Mouse (Mus musculus) kidney, embryonic 14.5 days (tissue): ENCODE data around the gene Snx29. TPM values are rescaled to one million over a fixed set of nuclear protein-coding genes. Genes with fewer than 3 reads are reported as not detected.

ENCODE experiments used
- ATAC-seq: fragments of 200-750 bp; cut with Nextera tagmentation; 2 replicates; pipeline ENCODE4 v1.8.0; 2017; ENCODE audit warnings: moderate number of reproducible peaks, mild to moderate bottlenecking, moderate TSS enrichment, moderate library complexity; ENCODE audit not compliant: low FRiP score, low TSS enrichment
- H3K27ac ChIP-seq: fragments of 300-500 bp; sonication (generic); 2 replicates; pipeline ENCODE4 v1.5.1; 2014; ENCODE audit warnings: low read depth, mild to moderate bottlenecking, low read length, moderate library complexity, mixed read lengths
- H3K27me3 ChIP-seq: fragments of 300-500 bp; sonication (generic); 2 replicates; pipeline ENCODE4 v1.6.1; 2014; ENCODE audit warnings: mild to moderate bottlenecking, low read length; ENCODE audit not compliant: control insufficient read depth, insufficient read depth
- H3K36me3 ChIP-seq: fragments of 300-500 bp; sonication (generic); 2 replicates; pipeline ENCODE4 v1.6.1; 2014; ENCODE audit warnings: low read length, mixed read lengths; ENCODE audit not compliant: control insufficient read depth, insufficient read depth
- H3K4me1 ChIP-seq: fragments of 300-500 bp; sonication (generic); 2 replicates; pipeline ENCODE4 v1.6.1; 2014; ENCODE audit warnings: low read length, mixed read lengths; ENCODE audit not compliant: control insufficient read depth, insufficient read depth
- H3K4me2 ChIP-seq: fragments of 300-500 bp; sonication (generic); replicated peaks from 2 replicates; pipeline ENCODE4 v1.6.1; 2014; ENCODE audit warnings: low read depth, mild to moderate bottlenecking, low read length
- H3K4me3 ChIP-seq: fragments of 300-500 bp; sonication (generic); 2 replicates; pipeline ENCODE4 v1.5.1; 2014; ENCODE audit warnings: mild to moderate bottlenecking, low read length
- H3K9ac ChIP-seq: fragments of 300-500 bp; sonication (generic); 2 replicates; pipeline ENCODE4 v1.6.1; 2014; ENCODE audit warnings: low read depth, mild to moderate bottlenecking, low read length, moderate library complexity
- H3K9me3 ChIP-seq: fragments of 300-500 bp; sonication (generic); 2 replicates; pipeline ENCODE4 v1.6.1; 2016; ENCODE audit warnings: low read length; ENCODE audit not compliant: control insufficient read depth
- WGBS: fragments of 180-500 bp; shearing (Covaris S2); extraction: QIAGEN DNeasy Blood & Tissue Kit; methylation state at CpG from one replicate; pipeline ENCODE4 v1.1.7; 2014; 5-methylcytosine and 5-hydroxymethylcytosine counted together
- polyA plus RNA-seq: library from polyadenylated mRNA; unstranded; fragments of >200 nt; fragmentation: Nextera tagmentation; extraction: Ambion mirVana; gene quantifications from 2 replicates; pipeline ENCODE4 v1.2.1, GENCODE M21; 2014

Snx29 gene
- polyA plus RNA-seq, 1 experiment from 2014 or later = 17.7 TPM

- H3K4me2 ChIP-seq = no peak overlapping the region
- no peaks in the 10 kb centered on the region for H3K4me1 ChIP-seq
- H3K4me3 ChIP-seq = no peak overlapping the region
- H3K36me3 ChIP-seq = no peaks in the 10 kb centered on the region; the same call in 1 of the 2 replicates
- H3K9ac ChIP-seq = no peak overlapping the region
- no peaks in the 10 kb centered on the region for H3K27me3 ChIP-seq
- 92% methylated on average over 5 of the region's 5 CpGs for WGBS
- no peaks in the 10 kb centered on the region for H3K9me3 ChIP-seq
- ATAC-seq = no peak
- no peak overlapping the region for H3K27ac ChIP-seq
Observed at GRCm38 (mm10) chr16:11457136-11457535, 134.4 kb downstream of the Snx29 start.

- no peak for ATAC-seq
- Histone ChIP-seq H3K9ac (no peak overlapping the region), H3K27ac (no peak overlapping the region), H3K4me2 (no peak overlapping the region), H3K4me1 (no peaks in the 10 kb centered on the region), H3K4me3 (no peak overlapping the region), H3K36me3 (no peaks in the 10 kb centered on the region; the same call in 1 of the 2 replicates), H3K27me3 (no peaks in the 10 kb centered on the region), H3K9me3 (no peaks in the 10 kb centered on the region)
- 56% methylated on average over 2 of the region's 2 CpGs for WGBS
Observed at GRCm38 (mm10) chr16:11457609-11458350, 135.1 kb downstream of the Snx29 start.

GRCm38 (mm10) chr16:11460210-11460609 lies 137.5 kb downstream of the Snx29 start:
- 90% methylated on average over 1 of the region's 1 CpGs for WGBS
- no peaks in the 10 kb centered on the region; the same call in 1 of the 2 replicates for H3K36me3 ChIP-seq
- no peak overlapping the region for H3K27ac ChIP-seq
- no peaks in the 10 kb centered on the region for H3K9me3 ChIP-seq
- no peak overlapping the region for H3K9ac ChIP-seq
- no peak for ATAC-seq
- H3K27me3 ChIP-seq = no peaks in the 10 kb centered on the region
- no peaks in the 10 kb centered on the region for H3K4me1 ChIP-seq
- no peak overlapping the region for H3K4me3 ChIP-seq
- no peak overlapping the region for H3K4me2 ChIP-seq

DNA sequence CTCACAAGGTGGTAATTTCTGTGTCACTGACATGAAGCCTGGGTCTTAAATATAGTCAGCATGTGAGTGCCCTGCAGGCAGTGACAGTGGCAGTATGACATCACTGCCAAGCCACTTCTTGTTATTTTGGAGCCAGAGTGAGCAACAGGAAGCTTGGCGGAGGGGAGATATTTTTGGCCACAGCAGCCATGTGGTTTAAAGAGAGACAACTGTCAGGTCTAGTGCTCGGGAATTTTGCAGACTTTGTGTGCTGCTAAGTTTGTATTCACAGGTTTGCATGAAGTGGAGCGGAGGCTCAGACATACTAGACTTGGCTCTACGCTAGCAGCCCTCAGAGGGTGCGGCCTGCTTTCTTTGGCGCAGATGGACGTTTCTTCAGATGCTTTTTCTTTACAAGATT lies 138.9 kb downstream of the Snx29 start:
- WGBS = 78% methylated on average over 7 of the region's 7 CpGs
- Histone ChIP-seq H3K27me3 (no peaks in the 10 kb centered on the region), H3K4me2 (no peak overlapping the region), H3K36me3 (no peaks in the 10 kb centered on the region; the same call in 1 of the 2 replicates), H3K4me1 (no peaks in the 10 kb centered on the region), H3K9me3 (no peaks in the 10 kb centered on the region), H3K27ac (no peak overlapping the region), H3K4me3 (no peak overlapping the region), H3K9ac (no peak overlapping the region)
- no peak for ATAC-seq

DNA sequence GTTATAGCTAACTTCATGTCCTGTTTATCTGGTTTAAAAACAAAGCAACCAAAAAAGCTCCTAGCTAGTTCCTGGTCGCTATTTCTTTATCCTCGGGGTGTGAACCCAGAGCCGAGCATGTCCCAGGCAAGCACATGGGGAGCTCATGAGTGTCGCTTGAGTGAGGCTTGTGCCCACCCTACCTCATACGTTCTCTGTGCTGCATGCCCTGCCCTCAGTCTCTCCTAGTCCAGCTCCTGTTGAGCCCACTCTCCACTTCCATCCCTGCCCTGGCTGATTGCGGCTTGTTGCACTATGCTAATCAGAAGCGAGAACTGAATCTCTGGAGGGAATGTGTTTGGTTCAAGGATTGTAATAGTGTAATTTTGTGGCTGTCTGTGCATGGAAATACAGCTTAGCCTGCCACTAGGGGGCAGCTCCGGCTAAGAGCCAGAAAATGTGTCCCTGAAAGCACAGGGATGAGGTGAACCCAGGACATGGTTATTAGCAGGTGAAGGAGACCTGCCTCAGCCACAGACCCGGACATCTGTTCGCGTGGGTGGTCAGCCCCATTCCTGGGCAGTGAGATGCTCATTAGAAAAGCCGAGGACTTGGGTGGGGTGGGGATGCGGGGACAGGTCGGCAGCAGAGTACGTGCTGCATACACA lies 145.9 kb downstream of the Snx29 start:
- no peaks in the 10 kb centered on the region for H3K36me3 ChIP-seq
- no peak overlapping the region for H3K27ac ChIP-seq
- H3K4me1 ChIP-seq = no peaks in the 10 kb centered on the region
- 57% methylated on average over 15 of the region's 15 CpGs for WGBS
- H3K27me3 ChIP-seq = no peaks in the 10 kb centered on the region
- H3K9ac ChIP-seq = no peak overlapping the region
- no peak overlapping the region for H3K4me2 ChIP-seq
- no peak for ATAC-seq
- no peak overlapping the region for H3K4me3 ChIP-seq
- H3K9me3 ChIP-seq = no peaks in the 10 kb centered on the region

- ATAC-seq = no peak
- no peak overlapping the region for H3K9ac ChIP-seq
- no peak overlapping the region for H3K27ac ChIP-seq
- H3K4me2 ChIP-seq = no peak overlapping the region
- no peaks in the 10 kb centered on the region for H3K4me1 ChIP-seq
- H3K36me3 ChIP-seq = no peaks in the 10 kb centered on the region
- 69% methylated on average over 3 of the region's 3 CpGs for WGBS
- no peaks in the 10 kb centered on the region for H3K27me3 ChIP-seq
- no peaks in the 10 kb centered on the region for H3K9me3 ChIP-seq
- no peak overlapping the region for H3K4me3 ChIP-seq
Observed at GRCm38 (mm10) chr16:11469491-11469890, 146.8 kb downstream of the Snx29 start.

- 91% methylated on average over 2 of the region's 2 CpGs for WGBS
- H3K9ac ChIP-seq = no peak overlapping the region
- H3K4me1 ChIP-seq = no peaks in the 10 kb centered on the region; the same call in 1 of the 2 replicates
- H3K27me3 ChIP-seq = no peaks in the 10 kb centered on the region
- no peak overlapping the region for H3K27ac ChIP-seq
- H3K4me2 ChIP-seq = no peak overlapping the region
- no peaks in the 10 kb centered on the region for H3K9me3 ChIP-seq
- ATAC-seq = no peak
- H3K4me3 ChIP-seq = no peak overlapping the region
- H3K36me3 ChIP-seq = no peaks in the 10 kb centered on the region
Observed at GRCm38 (mm10) chr16:11471246-11471645, 148.5 kb downstream of the Snx29 start.

DNA sequence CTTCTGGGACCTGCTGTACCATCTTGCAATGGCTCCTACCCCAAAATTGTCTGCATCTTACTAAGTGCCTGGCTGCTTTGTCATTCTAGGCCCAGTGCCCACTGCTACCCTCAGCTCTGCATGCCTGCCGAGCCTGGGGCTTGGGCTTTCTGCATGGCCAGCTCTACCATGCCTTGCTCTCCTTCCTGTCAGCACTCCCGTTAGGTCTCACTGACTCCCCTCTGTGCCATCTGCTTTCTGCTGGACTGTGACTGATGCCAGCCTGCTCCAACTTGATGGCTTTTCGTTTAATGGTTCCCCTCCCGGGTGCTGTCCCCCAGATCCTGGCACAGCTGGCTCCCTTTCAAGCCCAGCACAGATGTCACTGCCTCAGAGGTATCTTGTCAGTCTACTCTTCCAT lies 150.1 kb downstream of the Snx29 start:
- Histone ChIP-seq H3K4me1 (no peaks in the 10 kb centered on the region; the same call in 1 of the 2 replicates), H3K4me3 (no peak overlapping the region), H3K27me3 (no peaks in the 10 kb centered on the region), H3K9me3 (no peaks in the 10 kb centered on the region), H3K4me2 (no peak overlapping the region), H3K27ac (no peak overlapping the region), H3K36me3 (no peaks in the 10 kb centered on the region), H3K9ac (no peak overlapping the region)
- WGBS = 68% methylated on average over 4 of the region's 4 CpGs
- no peak for ATAC-seq

- 86% methylated on average over 3 of the region's 3 CpGs for WGBS
- H3K36me3 ChIP-seq = no peaks in the 10 kb centered on the region
- no peak overlapping the region for H3K4me2 ChIP-seq
- H3K9ac ChIP-seq = no peak overlapping the region
- no peaks in the 10 kb centered on the region for H3K27me3 ChIP-seq
- no peaks in the 10 kb centered on the region for H3K9me3 ChIP-seq
- H3K27ac ChIP-seq = no peak overlapping the region
- H3K4me1 ChIP-seq = no peaks in the 10 kb centered on the region; the same call in 1 of the 2 replicates
- H3K4me3 ChIP-seq = no peak overlapping the region
- no peak for ATAC-seq
Observed at GRCm38 (mm10) chr16:11473474-11473873, 150.8 kb downstream of the Snx29 start.
